Comparison of ENCODE assay signal across 21 mouse cellular contexts in genomic region chr4:109106594-109106993, GRCm38 (mm10).
DNase-seq lines count a peak whose midpoint lies in the region; ATAC-seq and TF ChIP-seq lines count a peak whose summit lies in the region.
"Had no signal": no experiment of that assay in that cellular context is flagged by ENCODE, and none has a peak within 500 bp of the region (broad histone marks: within the 10 kb centered on the region; RNA-seq: fewer than 3 reads in every experiment).

No protein-coding gene starts in this region.

- in situ Hi-C loops in CH12.LX (cut with MboI; ENCODE audit: low pct_ligation_motif_present, low pct_unique_long_range_greater_than_20kb, low sequenced_read_pairs), result no loop called here

- peaks cover under 1 to 8% of the 10 kb centered on the region in 2 experiments for H3K36me3 ChIP-seq in CH12.LX (replicated peaks in 1 of 2; ENCODE audit: control insufficient read depth in 1 of 2, insufficient read depth in 1 of 2, low read length in 1 of 2)
- H3K36me3 ChIP-seq in stomach, postnatal 0 days (ENCODE audit: control insufficient read depth, insufficient read depth, low read length), result no peaks in the 10 kb centered on the region
- H3K36me3 ChIP-seq in forebrain, embryonic 11.5 days (ENCODE audit: control insufficient read depth, insufficient read depth, low read length), result no peaks in the 10 kb centered on the region
- H3K36me3 ChIP-seq: embryonic facial prominence, embryonic 12.5 days; forebrain, embryonic 12.5 days; forebrain, embryonic 15.5 days had no signal

- H3K27me3 ChIP-seq in CH12.LX (replicated peaks), result no peaks in the 10 kb centered on the region
- H3K27me3 ChIP-seq in stomach, postnatal 0 days (ENCODE audit: control insufficient read depth, insufficient read depth, low read length), result no peaks in the 10 kb centered on the region
- no peaks in the 10 kb centered on the region for H3K27me3 ChIP-seq in forebrain, embryonic 11.5 days (ENCODE audit: control insufficient read depth, insufficient read depth, low read length)
- H3K27me3 ChIP-seq: embryonic facial prominence, embryonic 12.5 days; embryonic facial prominence, embryonic 15.5 days; forebrain, embryonic 12.5 days; forebrain, embryonic 15.5 days; heart, embryonic 12.5 days; heart, embryonic 15.5 days; Patski had no signal

- no peak overlapping the region for H3K9ac ChIP-seq in CH12.LX (ENCODE audit: insufficient read depth, low read depth)
- H3K9ac ChIP-seq in stomach, postnatal 0 days (ENCODE audit: low read length), result no peak overlapping the region
- H3K9ac ChIP-seq in forebrain, embryonic 11.5 days (ENCODE audit: low read length), result no peak overlapping the region
- H3K9ac ChIP-seq: embryonic facial prominence, embryonic 12.5 days; embryonic facial prominence, embryonic 15.5 days; forebrain, embryonic 12.5 days; forebrain, embryonic 15.5 days; heart, embryonic 12.5 days; heart, embryonic 15.5 days; hindbrain, embryonic 14.5 days had no signal

- peak overlapping the region; percentile 79 for H3K27ac ChIP-seq in gastrocnemius, adult 2 months
- peak overlapping the region; percentile 67 for H3K27ac ChIP-seq in CH12.LX (ENCODE audit: insufficient read depth, low read depth)
- no peak overlapping the region for H3K27ac ChIP-seq in stomach, postnatal 0 days (replicated peaks)
- no peak overlapping the region for H3K27ac ChIP-seq in forebrain, embryonic 11.5 days (ENCODE audit: low read depth, low read length)
- H3K27ac ChIP-seq: embryonic facial prominence, embryonic 12.5 days; embryonic facial prominence, embryonic 15.5 days; forebrain, embryonic 12.5 days; heart, embryonic 15.5 days; hindbrain, embryonic 14.5 days; hindbrain, postnatal 0 days had no signal

- H3K4me3 ChIP-seq in gastrocnemius, adult 2 months, result no peak overlapping the region
- no peak overlapping the region for H3K4me3 ChIP-seq in CH12.LX (replicated peaks in 1 of 3; ENCODE audit: low read depth in 2 of 3, low read length in 2 of 3, poor library complexity in 1 of 3)
- H3K4me3 ChIP-seq in stomach, postnatal 0 days (ENCODE audit: low read depth, low read length), result no peak overlapping the region
- no peak overlapping the region for H3K4me3 ChIP-seq in forebrain, embryonic 11.5 days (ENCODE audit: low read depth, low read length)
- H3K4me3 ChIP-seq: embryonic facial prominence, embryonic 12.5 days; embryonic facial prominence, embryonic 15.5 days; forebrain, embryonic 12.5 days; forebrain, embryonic 15.5 days; heart, embryonic 12.5 days; heart, embryonic 15.5 days had no signal

- dilution Hi-C loops in CH12.LX (cut with MboI; ENCODE audit: extremely low pct_ligation_motif_present, extremely low pct_unique_long_range_greater_than_20kb, low sequenced_read_pairs), result no loop called here

- H3K79me2 ChIP-seq in CH12.LX (replicated peaks; ENCODE audit: control insufficient read depth, extremely low read depth, insufficient read depth, poor library complexity, severe bottlenecking), result peaks cover 38% of the 10 kb centered on the region

- H3K9me3 ChIP-seq in CH12.LX (replicated peaks; ENCODE audit: low read length), result no peaks in the 10 kb centered on the region
- no peaks in the 10 kb centered on the region for H3K9me3 ChIP-seq in stomach, postnatal 0 days (ENCODE audit: control insufficient read depth, low read length)
- H3K9me3 ChIP-seq in forebrain, embryonic 11.5 days (ENCODE audit: control insufficient read depth, low read length), result no peaks in the 10 kb centered on the region
- H3K9me3 ChIP-seq: embryonic facial prominence, embryonic 12.5 days; embryonic facial prominence, embryonic 15.5 days; forebrain, embryonic 12.5 days; forebrain, embryonic 15.5 days; G1E; heart, embryonic 12.5 days; heart, embryonic 15.5 days had no signal

- intact Hi-C loops in gastrocnemius, adult 2 months (cut with DNase I), result no loop called here

- ATAC-seq in stomach, postnatal 0 days (ENCODE audit: low FRiP score, low TSS enrichment), result no peak
- no peak for ATAC-seq in forebrain, embryonic 11.5 days (replicated peaks; ENCODE audit: low FRiP score)
- ATAC-seq: Patski had no signal

- no peak for DNase-seq in gastrocnemius, adult 2 months
- DNase-seq in gastrocnemius, adult 18-20 months (ENCODE audit: low spot score), result no peak
- peak; percentile 87 for DNase-seq in kidney, adult 9 months
- no peak for DNase-seq in kidney, postnatal 25 days
- no peak for DNase-seq in CH12.LX (ENCODE audit: extremely low read depth)
- DNase-seq in stomach, postnatal 0 days (ENCODE audit: low spot score), result no peak
- DNase-seq in forebrain, embryonic 11.5 days (ENCODE audit: low spot score), result no peak
- DNase-seq: cerebellum, adult 11 months; cerebellum, adult 2 months; cerebellum, adult 9-11 months; cerebellum, postnatal 25 days had no signal

- TF ChIP-seq POLR2A in CH12.LX (IDR thresholded peaks at IDR 0.05; ENCODE audit: low read depth, low read length), result no peak

- no peak for TF ChIP-seq RAD21 in CH12.LX (IDR thresholded peaks at IDR 0.05; ENCODE audit: low read depth, low read length)

- peak overlapping the region; percentile 68 for H3K4me2 ChIP-seq in CH12.LX (ENCODE audit: insufficient read depth, low read depth, poor library complexity, severe bottlenecking)
- no peak overlapping the region for H3K4me2 ChIP-seq in stomach, postnatal 0 days (replicated peaks; ENCODE audit: low read depth)
- no peak overlapping the region for H3K4me2 ChIP-seq in forebrain, embryonic 11.5 days (ENCODE audit: low read depth, low read length, severe bottlenecking)
- H3K4me2 ChIP-seq: embryonic facial prominence, embryonic 12.5 days; embryonic facial prominence, embryonic 15.5 days; forebrain, embryonic 12.5 days; forebrain, embryonic 15.5 days; heart, embryonic 12.5 days; heart, embryonic 15.5 days; hindbrain, embryonic 14.5 days had no signal

- TF ChIP-seq CTCF in gastrocnemius, adult 2 months (IDR thresholded peaks at IDR 0.05), result no peak
- no peak for TF ChIP-seq CTCF in CH12.LX (conservative IDR thresholded peaks at IDR 0.05 in 1 of 2, IDR thresholded peaks at IDR 0.05 in 1 of 2; ENCODE audit: low read depth in 2 of 2, low read length in 2 of 2)
- TF ChIP-seq CTCF in stomach, postnatal 0 days (IDR thresholded peaks at IDR 0.05; ENCODE audit: low read depth), result no peak

- H3K4me1 ChIP-seq in CH12.LX (ENCODE audit: control insufficient read depth in 1 of 2, insufficient read depth in 2 of 2), result peaks cover 15 to 67% of the 10 kb centered on the region in 2 experiments
- H3K4me1 ChIP-seq in stomach, postnatal 0 days (replicated peaks; ENCODE audit: control insufficient read depth, insufficient read depth), result no peaks in the 10 kb centered on the region
- H3K4me1 ChIP-seq in forebrain, embryonic 11.5 days (replicated peaks; ENCODE audit: control insufficient read depth, insufficient read depth, low read length), result no peaks in the 10 kb centered on the region
- H3K4me1 ChIP-seq: embryonic facial prominence, embryonic 12.5 days; forebrain, embryonic 12.5 days had no signal

- TF ChIP-seq EP300 in CH12.LX (IDR thresholded peaks at IDR 0.05; ENCODE audit: low read length), result peak; percentile 74
- TF ChIP-seq EP300 in stomach, postnatal 0 days (optimal IDR thresholded peaks at IDR 0.05), result peak; percentile 21

TF ChIP-seq in CH12.LX, 34 proteins besides CTCF, POLR2A, EP300 and RAD21:
- TF ChIP-seq USF1 (IDR thresholded peaks at IDR 0.05; ENCODE audit: low read depth, low read length), result no peak
- TF ChIP-seq MEF2A (IDR thresholded peaks at IDR 0.05; ENCODE audit: borderline replicate concordance, low read depth, low read length), result peak; percentile 54; the same call in 1 of the 2 replicates
- no peak for TF ChIP-seq SIN3A (IDR thresholded peaks at IDR 0.05; ENCODE audit: low read length)
- TF ChIP-seq E2F4 (IDR thresholded peaks at IDR 0.05; ENCODE audit: insufficient replicate concordance, low read depth, low read length), result no peak
- TF ChIP-seq USF2 (conservative IDR thresholded peaks at IDR 0.05; ENCODE audit: low read depth, low read length), result no peak
- TF ChIP-seq TBP (conservative IDR thresholded peaks at IDR 0.05; ENCODE audit: low read depth, low read length), result 0 out of 2 replicates have a peak, but pooled peaks have one; percentile 33
- TF ChIP-seq CHD1 (IDR thresholded peaks at IDR 0.05; ENCODE audit: low read depth, low read length), result peak; percentile 7; the same call in 1 of the 2 replicates
- no peak for TF ChIP-seq MXI1 (IDR thresholded peaks at IDR 0.05; ENCODE audit: low read depth, low read length)
- no peak for TF ChIP-seq ZMIZ1 (IDR thresholded peaks at IDR 0.05; ENCODE audit: low read depth, low read length)
- TF ChIP-seq POLR2AphosphoS2 (IDR thresholded peaks at IDR 0.05; ENCODE audit: low read depth, low read length), result no peak
- peak; percentile 31; the same call in 1 of the 2 replicates for TF ChIP-seq ETS1 (conservative IDR thresholded peaks at IDR 0.05; ENCODE audit: low read depth, low read length)
- no peak; the same call in 1 of the 2 replicates for TF ChIP-seq JUN (IDR thresholded peaks at IDR 0.05; ENCODE audit: insufficient read depth, low read depth, low read length)
TF ChIP-seq in CH12.LX: peak in this region for 4.

Comparison
In these comparisons a context has a peak if more than half of its experiments do, and no peak if none do; other contexts are left out.
1. H3K27ac ChIP-seq: peak in gastrocnemius, adult 2 months (single experiment) and CH12.LX (single experiment); none in stomach, postnatal 0 days (single experiment) and forebrain, embryonic 11.5 days (single experiment).